Mouse (Mus musculus): ENCODE data around the gene Cnep1r1. TPM values are rescaled to one million over a fixed set of nuclear protein-coding genes. Genes with fewer than 3 reads are reported as not detected.

Gene Cnep1r1
- 43.1 and 45.5 TPM in 2 replicates for polyA plus RNA-seq (2012; rRNA removed)

DNA sequence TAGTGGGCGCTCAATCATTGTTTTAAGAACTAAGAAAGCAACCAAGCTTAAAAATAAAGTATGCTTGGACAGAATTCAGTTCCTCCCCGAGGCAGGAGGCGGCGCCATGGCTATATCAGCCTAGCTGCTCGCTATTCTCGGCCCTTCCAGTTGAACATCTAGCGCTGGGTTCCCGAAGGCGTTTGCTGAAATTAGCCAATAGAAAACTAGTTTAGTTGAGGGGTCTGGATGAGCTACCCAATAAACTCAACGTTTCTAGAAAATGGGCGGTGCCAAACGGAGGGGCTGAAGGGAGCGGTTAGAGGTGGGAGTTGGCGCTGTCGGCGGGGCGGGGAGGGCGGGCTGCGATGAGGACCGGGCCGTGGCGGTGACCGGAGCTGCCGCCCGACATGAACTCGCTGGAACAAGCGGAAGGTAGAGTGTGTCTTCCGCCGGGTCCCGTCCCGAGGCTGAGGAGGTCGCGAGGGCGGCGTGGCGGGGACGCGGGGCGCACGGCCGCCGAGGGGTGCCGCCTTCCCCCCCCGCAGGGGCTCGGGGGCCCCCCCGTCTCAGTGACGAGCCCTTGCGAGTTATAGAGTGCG lies at the start of gene Cnep1r1:
Cnep1r1 (plus strand) TSS at position 314 of the 581 bp plus-strand sequence.
- TF ChIP-seq CTCF (IDR thresholded peaks at IDR 0.05; ENCODE audit: extremely low read depth, insufficient read depth, low read length) (peak; percentile 65), POLR2A (IDR thresholded peaks at IDR 0.05; ENCODE audit: extremely low read depth, insufficient read depth, low read length) (0 out of 2 replicates have a peak, but pooled peaks have one; percentile 37)
- H3K4me3 ChIP-seq (ENCODE audit: insufficient read depth, low read length), result peak within 1 kb of the TSS; percentile 86
- no peaks in the 10 kb centered on the region for H3K4me1 ChIP-seq (ENCODE audit: control insufficient read depth, insufficient read depth, low read length)
- peak within 1 kb of the TSS; percentile 79 for H3K27ac ChIP-seq (ENCODE audit: insufficient read depth, low read length)

DNA sequence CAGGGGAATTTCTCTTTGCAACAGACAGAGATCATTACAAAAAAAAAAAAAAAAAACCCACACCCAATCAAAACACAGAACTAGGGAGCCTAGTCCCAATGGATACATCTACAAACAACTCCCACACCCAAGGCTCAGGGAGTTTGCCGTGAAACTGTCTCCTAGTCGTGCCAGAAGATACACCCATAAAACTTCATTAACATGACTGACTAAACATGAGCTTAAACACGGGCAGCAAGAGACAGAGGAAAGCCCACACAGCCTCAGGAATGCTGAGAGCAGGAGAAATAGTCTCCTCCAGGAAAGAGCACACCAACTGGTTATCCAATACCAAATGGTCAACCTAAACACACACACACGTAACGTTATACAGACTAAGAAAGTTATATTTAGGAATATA lies 36.4 kb upstream of the Cnep1r1 start:
- no peak overlapping the region for H3K27ac ChIP-seq (ENCODE audit: insufficient read depth, low read length)
- no peak for TF ChIP-seq CTCF (IDR thresholded peaks at IDR 0.05; ENCODE audit: extremely low read depth, insufficient read depth, low read length)
- no peak for TF ChIP-seq POLR2A (IDR thresholded peaks at IDR 0.05; ENCODE audit: extremely low read depth, insufficient read depth, low read length)
- no peak overlapping the region for H3K4me3 ChIP-seq (ENCODE audit: insufficient read depth, low read length)
- no peaks in the 10 kb centered on the region for H3K4me1 ChIP-seq (ENCODE audit: control insufficient read depth, insufficient read depth, low read length)

DNA sequence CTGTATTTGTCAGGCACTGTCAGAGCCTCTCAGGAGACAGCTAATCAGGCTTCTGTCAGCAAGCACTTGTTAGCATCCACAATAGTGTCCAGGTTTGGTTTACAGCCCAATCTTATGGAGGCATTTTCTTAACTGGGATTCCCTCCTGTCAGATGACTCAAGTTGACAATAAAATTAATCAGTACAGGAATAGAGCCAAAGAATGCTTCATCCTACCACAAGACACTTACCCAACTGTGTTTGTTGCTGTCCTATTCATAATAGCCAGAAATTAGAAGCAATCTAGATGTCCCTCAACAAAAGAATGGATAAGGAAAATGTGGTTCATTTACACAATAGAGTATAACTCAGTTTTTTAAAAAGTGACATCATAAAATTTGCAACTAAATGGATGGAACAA lies 30.6 kb upstream of the Cnep1r1 start:
- Histone ChIP-seq H3K27ac (ENCODE audit: insufficient read depth, low read length) (no peak overlapping the region), H3K4me3 (ENCODE audit: insufficient read depth, low read length) (no peak overlapping the region), H3K4me1 (ENCODE audit: control insufficient read depth, insufficient read depth, low read length) (no peaks in the 10 kb centered on the region)
- TF ChIP-seq POLR2A (IDR thresholded peaks at IDR 0.05; ENCODE audit: extremely low read depth, insufficient read depth, low read length) (no peak), CTCF (IDR thresholded peaks at IDR 0.05; ENCODE audit: extremely low read depth, insufficient read depth, low read length) (no peak)

DNA sequence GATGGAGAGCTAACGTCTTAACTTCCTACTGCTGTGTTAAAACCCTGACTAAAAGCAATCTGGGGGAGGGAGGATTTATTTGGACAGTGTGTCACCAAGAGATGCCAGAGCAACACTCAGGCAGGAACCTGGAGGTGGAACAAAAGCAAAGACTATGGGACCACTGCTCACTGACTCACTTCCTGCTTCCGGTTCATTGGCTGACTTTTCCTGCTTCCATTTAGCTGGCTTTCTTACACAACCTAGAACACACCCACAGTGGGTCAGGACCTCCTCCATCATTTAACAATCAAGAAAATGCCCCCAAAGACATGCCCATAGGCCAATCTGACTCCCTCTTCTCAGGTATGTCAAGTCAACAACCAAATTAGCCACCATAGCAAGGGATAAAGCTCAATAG lies 26.9 kb upstream of the Cnep1r1 start:
- H3K4me1 ChIP-seq (ENCODE audit: control insufficient read depth, insufficient read depth, low read length), result no peaks in the 10 kb centered on the region
- no peak overlapping the region for H3K4me3 ChIP-seq (ENCODE audit: insufficient read depth, low read length)
- no peak overlapping the region for H3K27ac ChIP-seq (ENCODE audit: insufficient read depth, low read length)
- TF ChIP-seq CTCF (IDR thresholded peaks at IDR 0.05; ENCODE audit: extremely low read depth, insufficient read depth, low read length) (no peak), POLR2A (IDR thresholded peaks at IDR 0.05; ENCODE audit: extremely low read depth, insufficient read depth, low read length) (no peak)

DNA sequence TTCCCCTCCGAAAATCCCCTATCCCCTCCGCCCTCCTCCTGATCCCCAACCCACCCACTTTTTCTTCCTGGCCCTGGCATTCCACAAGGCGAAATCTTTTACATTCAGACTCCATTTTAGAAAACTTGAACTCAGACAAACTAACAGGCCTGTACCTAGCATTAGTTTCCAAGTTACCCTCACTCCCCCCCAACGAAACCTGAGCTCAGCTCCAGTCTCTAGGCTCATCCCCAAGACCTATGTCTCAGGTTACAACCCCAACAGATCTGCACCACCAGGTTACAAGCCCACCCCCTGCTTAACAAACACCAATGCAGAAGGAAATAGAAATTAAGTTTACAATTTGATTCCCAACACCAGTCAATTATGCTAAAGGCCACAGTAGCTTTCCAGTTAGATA lies 25.2 kb upstream of the Cnep1r1 start:
- Histone ChIP-seq H3K4me3 (ENCODE audit: insufficient read depth, low read length) (no peak overlapping the region), H3K27ac (ENCODE audit: insufficient read depth, low read length) (no peak overlapping the region), H3K4me1 (ENCODE audit: control insufficient read depth, insufficient read depth, low read length) (no peaks in the 10 kb centered on the region)
- TF ChIP-seq CTCF (IDR thresholded peaks at IDR 0.05; ENCODE audit: extremely low read depth, insufficient read depth, low read length) (no peak), POLR2A (IDR thresholded peaks at IDR 0.05; ENCODE audit: extremely low read depth, insufficient read depth, low read length) (no peak)

DNA sequence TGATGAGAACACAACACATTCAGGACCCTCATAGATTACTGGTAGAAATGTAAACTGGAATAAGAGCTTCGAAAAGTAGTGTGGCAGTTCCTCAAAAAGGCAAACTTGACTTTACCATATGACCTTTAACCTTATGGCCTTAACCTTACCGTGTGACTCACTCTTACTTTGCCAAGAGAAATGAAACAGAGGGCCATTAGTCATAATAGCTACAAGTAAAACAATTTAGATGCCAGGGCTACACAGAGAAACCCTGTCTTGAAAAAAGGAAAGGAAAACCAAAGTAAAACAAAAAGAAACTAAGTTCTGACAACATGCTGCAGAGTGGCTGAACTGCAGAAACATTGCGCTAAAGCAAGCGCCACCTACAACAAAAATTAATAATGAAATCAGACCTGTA lies 19.7 kb upstream of the Cnep1r1 start:
- no peak for TF ChIP-seq POLR2A (IDR thresholded peaks at IDR 0.05; ENCODE audit: extremely low read depth, insufficient read depth, low read length)
- TF ChIP-seq CTCF (IDR thresholded peaks at IDR 0.05; ENCODE audit: extremely low read depth, insufficient read depth, low read length), result no peak
- H3K4me3 ChIP-seq (ENCODE audit: insufficient read depth, low read length), result no peak overlapping the region
- no peaks in the 10 kb centered on the region for H3K4me1 ChIP-seq (ENCODE audit: control insufficient read depth, insufficient read depth, low read length)
- no peak overlapping the region for H3K27ac ChIP-seq (ENCODE audit: insufficient read depth, low read length)

DNA sequence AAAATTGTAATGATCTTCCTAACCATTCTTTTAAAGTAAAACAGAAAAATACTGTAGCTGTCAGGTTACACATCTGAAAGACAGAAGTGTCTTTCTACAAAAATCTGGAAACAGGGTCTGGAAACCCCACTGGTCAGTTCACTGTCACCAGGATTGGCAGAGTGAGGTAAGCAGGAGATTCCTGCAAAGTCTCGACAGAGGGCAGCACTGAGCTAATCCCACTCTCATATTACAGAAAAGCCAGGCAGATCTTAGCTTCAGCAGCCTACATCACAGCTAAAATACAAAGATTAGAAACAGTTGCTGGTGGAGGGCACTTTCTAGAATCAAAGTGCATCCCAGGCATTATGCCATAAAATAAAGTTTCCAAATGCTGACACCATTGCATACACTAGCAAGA lies 19.0 kb upstream of the Cnep1r1 start:
- Histone ChIP-seq H3K4me3 (ENCODE audit: insufficient read depth, low read length) (no peak overlapping the region), H3K4me1 (ENCODE audit: control insufficient read depth, insufficient read depth, low read length) (no peaks in the 10 kb centered on the region), H3K27ac (ENCODE audit: insufficient read depth, low read length) (no peak overlapping the region)
- TF ChIP-seq CTCF (IDR thresholded peaks at IDR 0.05; ENCODE audit: extremely low read depth, insufficient read depth, low read length) (peak; percentile 68), POLR2A (IDR thresholded peaks at IDR 0.05; ENCODE audit: extremely low read depth, insufficient read depth, low read length) (no peak)

DNA sequence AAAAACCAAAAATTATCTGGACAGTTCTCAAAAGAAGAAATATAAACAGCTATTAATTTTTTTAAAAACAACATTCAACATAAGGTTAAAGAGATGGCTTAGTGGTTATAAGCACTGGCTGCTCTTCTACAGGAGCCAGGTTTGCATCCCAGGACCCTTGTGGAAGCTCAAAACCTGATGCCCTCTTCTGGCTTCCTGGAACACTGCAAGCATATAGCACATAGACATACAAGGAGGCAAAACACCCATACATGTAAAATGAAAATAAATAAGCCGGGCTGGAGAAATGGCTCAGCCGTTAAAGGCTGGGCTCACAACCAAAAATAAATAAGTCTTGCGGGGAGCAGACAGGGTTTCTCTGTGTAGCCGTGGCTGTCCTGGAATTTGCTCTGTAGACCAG lies 9.3 kb upstream of the Cnep1r1 start:
- Histone ChIP-seq H3K4me1 (ENCODE audit: control insufficient read depth, insufficient read depth, low read length) (no peaks in the 10 kb centered on the region), H3K4me3 (ENCODE audit: insufficient read depth, low read length) (no peak overlapping the region), H3K27ac (ENCODE audit: insufficient read depth, low read length) (no peak overlapping the region)
- TF ChIP-seq POLR2A (IDR thresholded peaks at IDR 0.05; ENCODE audit: extremely low read depth, insufficient read depth, low read length), result no peak
- TF ChIP-seq CTCF (IDR thresholded peaks at IDR 0.05; ENCODE audit: extremely low read depth, insufficient read depth, low read length), result no peak

DNA sequence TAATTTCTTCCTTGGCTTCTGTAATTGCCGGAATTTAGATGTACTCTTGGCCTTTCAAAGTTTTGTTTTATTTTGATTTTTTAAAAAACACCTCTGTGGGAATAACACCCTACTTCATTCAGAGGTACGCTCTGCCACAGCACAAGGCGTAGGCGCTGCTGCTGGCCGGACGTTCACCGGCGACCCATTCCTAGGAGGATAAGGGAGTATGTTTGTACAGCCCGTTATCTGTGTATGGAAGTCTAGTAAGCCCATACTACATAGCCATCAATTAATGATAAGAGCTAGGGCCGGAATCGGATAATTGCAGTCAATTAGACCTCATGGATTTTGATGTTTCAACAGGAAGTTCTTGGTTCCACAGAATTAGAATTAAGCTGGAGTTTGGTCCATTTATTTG lies 507 bp downstream of the Cnep1r1 start:
- H3K27ac ChIP-seq (ENCODE audit: insufficient read depth, low read length), result no peak overlapping the region
- TF ChIP-seq CTCF (IDR thresholded peaks at IDR 0.05; ENCODE audit: extremely low read depth, insufficient read depth, low read length) (no peak), POLR2A (IDR thresholded peaks at IDR 0.05; ENCODE audit: extremely low read depth, insufficient read depth, low read length) (no peak)

DNA sequence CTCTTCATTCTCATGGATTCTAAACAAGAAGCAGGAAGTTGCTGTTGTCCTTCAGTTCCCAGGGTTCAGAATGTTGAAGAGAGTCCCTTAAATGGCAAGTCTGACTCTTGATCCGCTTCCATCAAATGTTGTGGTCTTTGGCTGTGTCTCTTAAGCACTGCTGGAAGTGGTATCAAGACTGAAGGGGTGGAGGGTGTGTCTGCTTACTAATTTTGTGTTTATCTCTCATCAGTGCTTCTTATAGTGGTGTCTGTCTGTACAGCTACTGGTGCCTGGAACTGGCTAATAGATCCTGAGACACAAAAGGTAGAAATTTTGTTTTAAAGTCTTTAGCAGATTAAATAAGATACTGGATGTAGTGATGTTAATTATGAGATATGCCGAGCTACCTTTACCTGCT lies 6.3 kb downstream of the Cnep1r1 start:
- no peak overlapping the region for H3K4me3 ChIP-seq (ENCODE audit: insufficient read depth, low read length)
- H3K4me1 ChIP-seq (ENCODE audit: control insufficient read depth, insufficient read depth, low read length), result no peaks in the 10 kb centered on the region
- no peak for TF ChIP-seq CTCF (IDR thresholded peaks at IDR 0.05; ENCODE audit: extremely low read depth, insufficient read depth, low read length)
- no peak for TF ChIP-seq POLR2A (IDR thresholded peaks at IDR 0.05; ENCODE audit: extremely low read depth, insufficient read depth, low read length)
- no peak overlapping the region for H3K27ac ChIP-seq (ENCODE audit: insufficient read depth, low read length)

More for the DNA sequence above, 507 bp downstream of the Cnep1r1 start:
- Histone ChIP-seq H3K4me1 (ENCODE audit: control insufficient read depth, insufficient read depth, low read length) (no peaks in the 10 kb centered on the region), H3K4me3 (ENCODE audit: insufficient read depth, low read length) (peak overlapping the region; percentile 86)
